Mouse (Mus musculus): ENCODE measurements around the gene Sgk2. TPM values are rescaled to one million over a fixed set of nuclear protein-coding genes. Genes with fewer than 3 reads are reported as not detected.

Sgk2 gene
- polyA plus RNA-seq (2015; fragmentation: Nextera tagmentation; extraction: Ambion mirVana): 0.12 TPM in 1 of 2 replicates, not detected in the other

DNA sequence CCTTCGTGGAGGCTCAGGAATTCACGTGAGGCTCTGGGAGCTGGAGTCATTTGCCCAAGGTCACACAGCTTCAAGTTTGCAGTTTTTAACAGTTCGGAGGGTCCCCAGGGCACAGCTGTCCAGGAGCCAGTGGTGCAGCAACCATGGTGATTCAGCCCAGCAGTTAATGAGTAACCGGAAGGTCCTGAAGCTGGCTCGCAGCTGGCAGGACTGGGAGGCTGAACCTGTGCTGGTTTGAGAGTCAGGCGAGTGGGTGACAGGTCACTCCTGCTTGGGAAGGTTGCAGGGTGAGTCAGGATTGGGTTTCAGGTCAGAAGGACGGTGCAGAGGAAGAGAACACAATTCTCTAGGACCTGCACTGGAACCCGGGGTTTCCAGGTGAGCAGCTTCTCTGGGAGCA, at the start of gene Sgk2:
Sgk2 (plus strand) TSS at position 113 of the 400 bp plus-strand sequence.

DNA sequence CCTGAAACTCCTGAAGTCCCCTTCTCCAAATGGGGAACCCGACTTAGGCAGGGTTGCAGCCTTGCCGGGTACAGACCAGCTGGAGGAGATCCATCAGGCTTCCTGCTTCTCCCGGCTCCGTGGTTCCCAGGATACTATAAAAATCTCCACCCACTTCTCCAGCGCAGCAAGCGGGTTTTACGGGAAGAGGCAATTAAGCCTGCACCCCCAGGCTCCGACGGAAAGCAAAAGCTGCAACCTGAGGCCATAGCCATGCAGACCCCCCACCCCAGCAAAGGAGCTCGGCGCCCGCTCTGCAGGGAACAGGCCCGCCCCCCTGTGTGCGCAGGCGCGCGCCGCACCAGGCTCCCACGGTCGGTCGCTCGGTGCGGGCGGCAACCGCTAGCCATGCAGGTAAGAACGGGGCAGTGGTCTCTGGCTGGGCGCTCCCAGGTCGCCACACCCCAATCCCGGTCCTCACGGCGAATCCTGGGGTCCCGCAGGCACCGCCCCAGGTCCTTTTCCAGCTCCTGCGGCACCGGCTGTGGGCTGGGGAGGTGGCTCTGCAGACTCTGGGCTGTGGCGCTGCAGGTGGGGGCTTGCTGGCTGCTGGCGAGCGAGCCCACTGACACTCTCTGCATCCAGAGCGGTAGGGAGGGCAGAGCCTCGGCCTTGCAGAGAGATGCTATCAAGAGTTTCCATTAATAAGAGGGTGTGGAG, 43.8 kb upstream of the Sgk2 start, which contains the start of gene L3mbtl1:
L3mbtl1 (plus strand) TSS at position 325 of the 699 bp plus-strand sequence.

DNA sequence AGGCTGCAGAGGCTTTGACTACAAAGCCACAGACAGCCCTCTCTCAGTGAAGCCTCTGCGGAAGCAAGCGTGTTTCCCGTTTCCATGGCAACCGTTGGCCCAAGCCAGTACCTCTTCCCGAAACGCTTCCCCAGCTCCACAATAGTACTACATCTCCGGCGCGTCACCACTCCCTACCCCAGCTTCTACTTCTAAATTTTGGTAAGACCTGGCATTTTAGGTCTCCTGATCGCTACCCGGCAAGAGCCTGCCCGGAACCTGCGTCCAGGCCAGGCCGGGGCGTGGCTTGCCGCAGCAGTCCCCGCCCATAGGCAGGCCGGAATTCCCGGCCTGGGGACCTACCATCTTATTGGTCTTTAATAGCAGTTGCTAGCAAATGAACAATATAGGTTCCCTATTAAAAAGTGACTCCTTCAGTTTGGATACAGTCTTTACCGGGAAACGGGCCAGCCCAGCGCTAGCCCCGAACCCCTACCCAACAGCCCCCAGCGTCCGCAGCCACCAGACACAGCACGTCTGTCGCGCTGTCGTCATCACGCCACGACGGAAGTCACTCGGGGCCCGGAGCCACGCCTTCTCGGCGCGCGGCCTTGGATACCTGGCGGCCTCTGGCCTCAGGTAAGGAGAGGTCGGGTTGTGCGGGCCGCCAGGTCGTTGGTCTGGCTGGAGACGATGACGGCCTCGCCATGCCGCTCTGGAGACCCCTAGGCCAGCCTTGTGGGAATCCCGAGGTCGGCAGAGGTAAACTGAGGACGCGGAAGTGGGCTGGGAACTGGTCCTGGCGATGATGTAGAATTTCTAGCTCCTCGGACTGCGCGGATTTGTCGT, 30.0 kb downstream of the Sgk2 start, which contains the start of gene Ift52:
Ift52 (plus strand) TSS at position 439 of the 828 bp plus-strand sequence.

DNA sequence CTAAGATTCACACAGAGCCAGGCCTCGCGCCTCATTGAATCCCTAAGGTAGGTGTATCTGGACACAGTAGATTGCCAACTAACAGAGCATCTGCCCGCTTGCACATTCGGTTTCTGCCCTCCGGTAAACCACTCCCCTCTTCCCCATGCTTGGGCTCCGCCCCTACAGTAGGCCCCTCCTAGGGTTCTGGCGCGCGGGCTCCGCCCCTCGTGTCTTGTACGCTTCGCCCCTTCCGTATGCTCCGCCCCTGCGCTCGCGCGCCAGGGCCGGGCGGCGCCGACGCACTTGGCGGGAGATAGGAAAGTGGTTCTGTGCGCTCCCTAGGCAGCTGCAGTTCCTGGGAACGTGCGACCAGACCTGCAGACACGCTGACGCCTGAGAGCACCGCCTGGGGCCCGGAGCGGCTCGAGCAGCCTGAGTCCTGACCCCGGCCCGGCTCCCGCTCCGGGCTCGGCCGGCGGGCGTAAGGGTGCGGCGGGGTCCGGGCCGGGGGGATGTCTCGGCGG, 67.3 kb downstream of the Sgk2 start, which contains the start of gene Mybl2:
Mybl2 (plus strand) TSS at position 353 of the 506 bp plus-strand sequence.

Other genes starting within 250 kb of the Sgk2 start
- gene Srsf6, start 55.8 kb upstream of the Sgk2 start, polyA plus RNA-seq (2015; fragmentation: Nextera tagmentation; extraction: Ambion mirVana): 100 and 102 TPM in 2 replicates
- 0.07 TPM in 2 replicates for gene L3mbtl1, start 43.9 kb upstream of the Sgk2 start, polyA plus RNA-seq (2015; fragmentation: Nextera tagmentation; extraction: Ambion mirVana)
- gene Ift52, start 30.0 kb downstream of the Sgk2 start, polyA plus RNA-seq (2015; fragmentation: Nextera tagmentation; extraction: Ambion mirVana): 28.1 and 30.8 TPM in 2 replicates
- gene Mybl2, start 67.4 kb downstream of the Sgk2 start, polyA plus RNA-seq (2015; fragmentation: Nextera tagmentation; extraction: Ambion mirVana): 44.8 and 52.3 TPM in 2 replicates
- gene Gtsf1l, start 100.5 kb downstream of the Sgk2 start, polyA plus RNA-seq (2015; fragmentation: Nextera tagmentation; extraction: Ambion mirVana): 0.22 TPM in 1 of 2 replicates, not detected in the other
- 0.75 and 0.84 TPM in 2 replicates for gene Tox2, start 215.8 kb downstream of the Sgk2 start, polyA plus RNA-seq (2015; fragmentation: Nextera tagmentation; extraction: Ambion mirVana)